Mouse (Mus musculus): ENCODE measurements around the gene Cox4i2.

The Cox4i2 gene

DNA sequence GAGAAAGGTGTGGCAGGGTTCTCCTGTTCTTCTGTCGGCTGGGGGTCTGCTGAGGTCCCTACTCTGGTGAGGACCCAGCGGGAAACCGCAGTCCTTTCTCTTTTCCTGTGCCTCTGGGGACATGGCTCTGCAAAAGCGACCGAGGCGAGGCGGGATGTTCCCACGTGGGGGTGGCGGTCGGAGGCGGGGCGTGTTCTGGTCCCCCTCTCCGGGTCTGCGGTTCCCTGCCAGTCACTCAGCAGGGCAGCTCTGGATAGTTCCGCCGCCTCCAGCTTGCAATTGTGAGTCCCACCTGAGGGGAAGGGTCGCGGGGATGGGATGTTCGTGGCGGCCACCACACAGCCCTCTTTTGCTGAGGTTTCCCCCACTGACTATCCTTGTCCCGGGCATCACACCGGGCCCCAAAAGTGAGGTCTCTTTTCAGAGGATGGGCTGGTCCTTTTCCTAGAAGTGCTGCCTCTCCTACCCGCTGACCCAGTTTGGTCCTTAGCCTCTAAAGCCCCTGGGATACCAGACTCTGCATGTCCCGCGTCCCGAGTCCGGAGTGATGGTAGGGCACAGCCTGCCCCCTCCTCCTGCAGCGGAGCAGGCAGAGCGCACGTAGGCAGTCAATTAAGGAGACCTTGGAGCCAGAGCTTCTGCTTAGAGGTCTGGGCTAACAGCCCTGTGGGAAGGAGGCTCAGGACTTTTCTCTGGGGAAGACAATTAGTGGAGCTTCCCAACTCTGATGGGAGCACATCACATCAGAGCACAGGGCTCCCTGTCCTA, at the start of gene Cox4i2:
Gene Cox4i2 (plus strand): TSS at position 230 of the 768 bp plus-strand sequence.
- DNase-seq, result peak in 1 of 2 experiments; percentile 40

GRCm38 (mm10) chr2:152704256-152704605, 49.7 kb upstream of the Cox4i2 start:
- DNase-seq, result no peak

GRCm38 (mm10) chr2:152704811-152705370, 49.1 kb upstream of the Cox4i2 start:
- DNase-seq, result no peak

DNA sequence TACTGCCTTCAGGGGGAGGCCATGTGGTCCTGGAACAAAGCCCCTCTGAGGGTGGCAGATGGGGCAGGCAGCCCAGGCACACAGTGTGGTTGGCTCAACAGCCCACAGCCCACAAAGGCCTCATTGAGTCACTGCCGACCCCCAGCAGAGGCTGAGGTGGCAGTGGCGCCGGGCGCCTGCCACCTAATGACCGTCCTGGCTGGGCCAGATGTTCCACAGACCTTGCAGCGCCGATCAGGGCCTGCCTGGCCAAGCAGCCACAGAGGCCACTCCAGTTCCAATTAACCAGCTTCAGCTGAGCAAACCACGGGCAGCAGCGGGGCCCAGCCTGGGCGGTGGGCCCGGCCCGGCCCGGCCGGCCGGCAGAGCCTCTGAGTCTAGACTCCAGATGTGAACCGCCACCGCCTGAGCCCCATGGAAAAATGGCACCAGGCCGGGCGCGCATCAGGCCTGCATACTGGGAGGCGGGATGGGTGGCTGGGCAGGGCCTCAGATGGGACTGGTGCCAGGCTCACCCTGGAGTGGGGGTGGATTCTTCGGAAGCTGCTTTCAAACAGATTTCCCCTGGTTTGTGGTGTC, 47.9 kb upstream of the Cox4i2 start:
- peak; percentile 79 to 85 for DNase-seq

GRCm38 (mm10) chr2:152707186-152707585, 46.8 kb upstream of the Cox4i2 start:
- no peak for DNase-seq

DNA sequence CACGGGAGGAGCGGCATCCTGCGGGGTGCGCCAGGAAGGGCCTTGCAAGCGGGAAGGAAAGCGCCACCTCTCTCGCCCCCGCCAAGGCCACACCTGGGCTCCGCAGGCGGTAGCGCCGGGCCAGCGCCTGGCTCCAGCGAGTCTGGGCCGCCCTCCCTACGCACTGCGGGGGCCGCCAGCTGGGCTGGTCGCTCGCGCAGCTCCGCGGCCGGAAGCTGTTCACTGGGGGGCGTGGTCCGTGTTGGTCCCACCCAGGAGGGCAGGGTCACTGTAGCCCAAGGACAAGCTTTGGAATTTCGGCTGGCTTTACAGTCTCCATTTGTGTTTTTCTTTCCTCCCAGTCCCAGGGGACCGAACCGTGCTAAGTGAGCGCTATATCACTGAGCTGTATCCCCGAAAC, 46.3 kb upstream of the Cox4i2 start:
- peak; percentile 97 for DNase-seq

GRCm38 (mm10) chr2:152709066-152709465, 44.9 kb upstream of the Cox4i2 start:
- no peak for DNase-seq

GRCm38 (mm10) chr2:152716241-152716772, 37.7 kb upstream of the Cox4i2 start:
- DNase-seq, result no peak

- DNase-seq, result no peak
Measured at GRCm38 (mm10) chr2:152717652-152718051, 36.3 kb upstream of the Cox4i2 start.

GRCm38 (mm10) chr2:152718076-152718475, 35.9 kb upstream of the Cox4i2 start:
- DNase-seq, result no peak

GRCm38 (mm10) chr2:152723651-152724331, 30.2 kb upstream of the Cox4i2 start:
- peak; percentile 64 to 80 for DNase-seq

DNA sequence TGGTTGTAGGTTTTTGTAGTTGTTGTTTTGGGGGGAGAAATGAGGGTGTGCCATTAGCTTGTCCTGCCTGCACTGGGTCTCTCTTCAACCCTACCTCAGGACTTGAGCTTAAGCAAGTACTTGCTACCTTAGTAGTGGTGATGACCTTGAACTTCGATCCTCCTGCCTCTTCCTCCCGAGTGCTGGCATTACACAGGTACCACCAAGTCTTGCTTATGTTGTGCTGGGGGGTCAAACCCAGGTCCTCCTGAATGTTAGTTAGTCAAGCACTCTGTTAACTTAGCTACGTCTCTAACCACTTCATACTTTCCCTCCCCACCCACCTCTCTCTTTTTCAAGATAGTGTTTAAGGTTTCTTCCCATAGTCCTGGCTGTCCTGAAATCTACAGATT, 29.6 kb upstream of the Cox4i2 start:
- no peak for DNase-seq

GRCm38 (mm10) chr2:152725178-152725750, 28.7 kb upstream of the Cox4i2 start:
- DNase-seq, result no peak

GRCm38 (mm10) chr2:152726213-152726612, 27.8 kb upstream of the Cox4i2 start:
- no peak for DNase-seq

GRCm38 (mm10) chr2:152726751-152727335, 27.1 kb upstream of the Cox4i2 start:
- DNase-seq, result peak in 1 of 2 experiments; percentile 25

DNA sequence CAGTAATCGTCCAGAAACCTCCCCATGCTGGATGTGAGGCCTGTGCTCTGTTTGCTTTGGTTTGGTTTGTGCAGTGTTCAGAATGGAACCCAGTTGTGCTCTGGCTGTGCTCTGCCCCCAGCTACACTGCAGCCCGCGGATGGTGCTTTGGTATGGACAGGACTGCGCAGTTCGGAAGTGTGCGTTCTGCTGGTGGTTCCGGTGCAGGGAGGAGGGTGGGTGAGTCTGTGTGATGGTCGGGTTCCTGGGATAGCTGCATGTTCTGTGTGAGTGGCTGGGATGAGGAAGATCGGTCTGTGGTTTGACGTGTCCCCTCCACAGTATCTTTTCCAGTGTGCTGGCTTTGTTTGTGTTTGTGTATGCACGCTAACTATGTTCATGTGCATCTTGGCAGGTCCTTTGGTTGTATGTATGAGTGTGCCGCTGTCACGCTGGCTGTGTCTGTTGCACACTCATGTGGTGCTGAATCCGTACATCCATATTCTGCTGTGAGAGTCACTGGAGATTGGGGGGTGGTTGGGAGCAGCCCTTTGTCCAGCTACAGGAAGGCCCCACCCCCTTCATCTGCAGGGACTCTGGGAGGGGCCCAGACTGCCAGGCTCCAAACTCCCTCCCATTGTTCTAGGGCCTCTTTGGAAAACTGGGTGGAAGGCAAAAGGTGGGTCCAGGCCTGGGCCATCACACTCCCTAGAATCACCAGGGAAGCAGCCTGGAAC, 26.0 kb upstream of the Cox4i2 start:
- DNase-seq, result peak; percentile 77 to 87

GRCm38 (mm10) chr2:152728594-152728993, 25.4 kb upstream of the Cox4i2 start:
- DNase-seq, result peak in 1 of 2 experiments; percentile 34

- peak; percentile 82 for DNase-seq
Measured at GRCm38 (mm10) chr2:152729013-152729635, 24.8 kb upstream of the Cox4i2 start.

DNA sequence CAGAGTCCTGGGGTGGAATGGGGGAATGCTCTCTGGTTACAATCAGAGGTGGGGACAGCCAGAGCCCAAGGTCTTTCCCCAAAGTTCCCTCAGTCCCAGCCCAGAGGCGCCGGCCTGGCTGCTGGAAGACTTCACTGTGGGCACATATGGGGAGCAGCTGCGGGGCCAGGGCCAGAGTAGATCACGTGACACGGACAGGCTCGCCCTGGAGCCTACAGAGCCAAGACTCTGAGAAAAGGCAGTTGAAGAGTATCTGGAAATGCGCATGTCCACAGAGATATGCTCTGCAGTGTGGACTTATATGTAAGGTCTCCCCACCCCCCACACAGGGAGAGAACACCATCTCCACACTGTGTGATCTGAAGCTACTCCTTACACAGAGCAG, 24.3 kb upstream of the Cox4i2 start:
- DNase-seq, result peak; percentile 62 to 66

GRCm38 (mm10) chr2:152733201-152733600, 20.8 kb upstream of the Cox4i2 start:
- peak in 1 of 2 experiments; percentile 45 for DNase-seq

DNA sequence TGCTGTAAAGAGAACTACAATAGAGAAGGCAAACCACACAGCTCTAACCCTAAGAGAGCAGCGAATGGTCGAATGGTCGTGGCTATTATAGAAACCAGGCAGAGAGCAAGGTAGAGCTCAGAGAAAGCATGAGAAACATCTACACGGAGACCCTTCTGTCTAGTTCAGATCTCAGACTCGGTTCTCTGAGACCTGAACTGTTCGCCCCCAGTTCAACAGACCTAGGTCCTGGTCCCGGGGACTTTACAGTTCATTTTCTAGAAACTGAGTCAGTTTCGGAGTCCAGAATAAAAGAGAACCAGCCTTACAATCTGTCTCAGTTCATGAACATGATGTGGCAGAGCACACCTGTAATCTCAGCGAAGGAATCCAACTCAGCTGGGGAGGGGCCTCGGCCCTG, 19.5 kb upstream of the Cox4i2 start:
- DNase-seq, result no peak
